Mouse (Mus musculus) intestine, embryonic 14.5 days (tissue): Measurements from ENCODE around the gene Lrfn3. TPM values are rescaled to one million over a fixed set of nuclear protein-coding genes. Genes with fewer than 3 reads are reported as not detected.

Experiments used
- ATAC-seq: fragments of 200-750 bp; cut with Nextera tagmentation; replicated peaks from 2 replicates; pipeline ENCODE4 v1.8.0; 2017; ENCODE audit warnings: low read depth, moderate number of reproducible peaks, moderate TSS enrichment, moderate library complexity; ENCODE audit not compliant: low FRiP score, low TSS enrichment
- DNase-seq: peaks from one replicate; pipeline ENCODE4 v3.0.0-alpha.2; 2018; ENCODE audit warnings: low spot score
- H3K27ac ChIP-seq: fragments of 300-500 bp; sonication (generic); 2 replicates; pipeline ENCODE4 v1.5.1; 2014; ENCODE audit warnings: low read depth, mild to moderate bottlenecking, control low read depth
- H3K27me3 ChIP-seq: fragments of 300-500 bp; sonication (generic); replicated peaks from 2 replicates; pipeline ENCODE4 v1.6.1; 2014; ENCODE audit warnings: low read length, control low read depth; ENCODE audit not compliant: control insufficient read depth, insufficient read depth
- H3K36me3 ChIP-seq: fragments of 300-500 bp; sonication (generic); 2 replicates; pipeline ENCODE4 v1.6.1; 2014; ENCODE audit warnings: low read length, control low read depth; ENCODE audit not compliant: control insufficient read depth, insufficient read depth
- H3K4me1 ChIP-seq: fragments of 300-500 bp; sonication (generic); replicated peaks from 2 replicates; pipeline ENCODE4 v1.6.1; 2014; ENCODE audit warnings: low read length, control low read depth, mixed read lengths; ENCODE audit not compliant: control insufficient read depth, insufficient read depth
- H3K4me2 ChIP-seq: fragments of 300-500 bp; sonication (generic); 2 replicates; pipeline ENCODE4 v1.6.1; 2014; ENCODE audit warnings: low read length
- H3K4me3 ChIP-seq: fragments of 300-500 bp; sonication (generic); 2 replicates; pipeline ENCODE4 v1.5.1; 2014; ENCODE audit warnings: low read depth, low read length, control low read depth, mixed read lengths
- H3K9ac ChIP-seq: fragments of 300-500 bp; sonication (generic); 2 replicates; pipeline ENCODE4 v1.6.1; 2014; ENCODE audit warnings: mild to moderate bottlenecking, low read length
- H3K9me3 ChIP-seq: fragments of 300-500 bp; sonication (generic); 2 replicates; pipeline ENCODE4 v1.6.1; 2016; ENCODE audit warnings: low read length, control low read depth; ENCODE audit not compliant: control insufficient read depth
- WGBS: fragments of 180-500 bp; shearing (Covaris S2); extraction: QIAGEN DNeasy Blood & Tissue Kit; methylation state at CpG from one replicate; pipeline ENCODE4 v1.1.7; 2014; 5-methylcytosine and 5-hydroxymethylcytosine counted together
- polyA plus RNA-seq: library from polyadenylated mRNA; unstranded; fragments of >200 nt; fragmentation: Nextera tagmentation; extraction: Ambion mirVana; gene quantifications from 2 replicates; pipeline ENCODE4 v1.2.1, GENCODE M21; 2014

The Lrfn3 gene
- polyA plus RNA-seq, 1 experiment from 2014 or later: 4.4 TPM

- ATAC-seq (no peak), DNase-seq (no peak)
- peak overlapping the region; percentile 57; the same call in 1 of the 2 replicates for H3K27ac ChIP-seq
- no peak overlapping the region for H3K9ac ChIP-seq
- 48% methylated on average over 7 of the region's 7 CpGs for WGBS
- peak overlapping the region; percentile 20 for H3K4me2 ChIP-seq
- H3K27me3 ChIP-seq: no peaks in the 10 kb centered on the region
- H3K4me3 ChIP-seq: no peak overlapping the region
- H3K36me3 ChIP-seq: peaks cover 16% of the 10 kb centered on the region; the same call in 1 of the 2 replicates
- H3K9me3 ChIP-seq: no peaks in the 10 kb centered on the region
- peaks cover 17% of the 10 kb centered on the region for H3K4me1 ChIP-seq
Observed at GRCm38 (mm10) chr7:30358378-30359186, 4.0 kb downstream of the Lrfn3 start.

GRCm38 (mm10) chr7:30354059-30354458 lies 8.5 kb downstream of the Lrfn3 start:
- 73% methylated on average over 4 of the region's 4 CpGs for WGBS
- Histone ChIP-seq H3K4me3 (no peak overlapping the region), H3K4me1 (no peaks in the 10 kb centered on the region; the same call in 1 of the 2 replicates), H3K9ac (no peak overlapping the region), H3K27ac (no peak overlapping the region), H3K36me3 (peaks cover 12% of the 10 kb centered on the region; the same call in 1 of the 2 replicates), H3K4me2 (no peak overlapping the region), H3K27me3 (0 out of 2 replicates have a peak, but pooled peaks cover 7% of the 10 kb centered on the region), H3K9me3 (no peaks in the 10 kb centered on the region)
- ATAC-seq (no peak), DNase-seq (no peak)

GRCm38 (mm10) chr7:30353279-30353822 lies 9.2 kb downstream of the Lrfn3 start:
- ATAC-seq (no peak; the same call in 1 of the 2 replicates), DNase-seq (peak; percentile 93)
- 22% methylated on average over 6 of the region's 6 CpGs for WGBS
- no peaks in the 10 kb centered on the region for H3K9me3 ChIP-seq
- peaks cover 12% of the 10 kb centered on the region; the same call in 1 of the 2 replicates for H3K36me3 ChIP-seq
- no peak overlapping the region for H3K27ac ChIP-seq
- H3K4me2 ChIP-seq: no peak overlapping the region
- no peaks in the 10 kb centered on the region for H3K4me1 ChIP-seq
- no peak overlapping the region for H3K4me3 ChIP-seq
- no peak overlapping the region for H3K9ac ChIP-seq
- peaks cover 12% of the 10 kb centered on the region for H3K27me3 ChIP-seq

- Histone ChIP-seq H3K4me1 (no peaks in the 10 kb centered on the region), H3K36me3 (no peaks in the 10 kb centered on the region), H3K27ac (no peak overlapping the region), H3K4me3 (no peak overlapping the region), H3K4me2 (no peak overlapping the region), H3K9me3 (no peaks in the 10 kb centered on the region), H3K27me3 (peaks cover 33% of the 10 kb centered on the region), H3K9ac (no peak overlapping the region)
- DNase-seq: peak; percentile 80
- 1% methylated on average over 30 of the region's 30 CpGs for WGBS
- ATAC-seq: peak; percentile 66; the same call in 1 of the 2 replicates
Observed at GRCm38 (mm10) chr7:30347828-30348227, 14.7 kb downstream of the Lrfn3 start.

GRCm38 (mm10) chr7:30346635-30347379 lies 15.8 kb downstream of the Lrfn3 start:
- H3K4me2 ChIP-seq: no peak overlapping the region
- H3K4me1 ChIP-seq: no peaks in the 10 kb centered on the region
- H3K36me3 ChIP-seq: no peaks in the 10 kb centered on the region
- H3K9me3 ChIP-seq: no peaks in the 10 kb centered on the region
- ATAC-seq: no peak
- H3K27me3 ChIP-seq: peaks cover 33% of the 10 kb centered on the region
- H3K9ac ChIP-seq: no peak overlapping the region
- DNase-seq: peak; percentile 92
- H3K4me3 ChIP-seq: no peak overlapping the region
- no peak overlapping the region for H3K27ac ChIP-seq
- 26% methylated on average over 21 of the region's 21 CpGs for WGBS

GRCm38 (mm10) chr7:30339432-30340109 lies 23.0 kb downstream of the Lrfn3 start:
- H3K27ac ChIP-seq: no peak overlapping the region
- no peak overlapping the region for H3K4me3 ChIP-seq
- no peak for ATAC-seq
- H3K27me3 ChIP-seq: peaks cover 18% of the 10 kb centered on the region
- H3K36me3 ChIP-seq: no peaks in the 10 kb centered on the region
- no peaks in the 10 kb centered on the region for H3K4me1 ChIP-seq
- 72% methylated on average over 5 of the region's 5 CpGs for WGBS
- H3K9me3 ChIP-seq: no peaks in the 10 kb centered on the region
- no peak overlapping the region for H3K9ac ChIP-seq
- DNase-seq: no peak
- H3K4me2 ChIP-seq: no peak overlapping the region

- Histone ChIP-seq H3K4me3 (no peak overlapping the region), H3K9ac (no peak overlapping the region), H3K4me1 (peaks cover 5% of the 10 kb centered on the region), H3K4me2 (no peak overlapping the region), H3K36me3 (no peaks in the 10 kb centered on the region), H3K27me3 (peaks cover 27% of the 10 kb centered on the region), H3K9me3 (no peaks in the 10 kb centered on the region), H3K27ac (no peak overlapping the region)
- DNase-seq (peak; percentile 92), ATAC-seq (peak; percentile 45; the same call in 1 of the 2 replicates)
- 4% methylated on average over 9 of the region's 9 CpGs for WGBS
Observed at GRCm38 (mm10) chr7:30336384-30336783, 26.2 kb downstream of the Lrfn3 start.

GRCm38 (mm10) chr7:30335688-30336087 lies 26.9 kb downstream of the Lrfn3 start:
- no peak for ATAC-seq
- 77% methylated on average over 6 of the region's 6 CpGs for WGBS
- no peak overlapping the region for H3K27ac ChIP-seq

More at GRCm38 (mm10) chr7:30335688-30336087, 26.9 kb downstream of the Lrfn3 start:
- Histone ChIP-seq H3K9me3 (no peaks in the 10 kb centered on the region), H3K4me2 (no peak overlapping the region), H3K36me3 (no peaks in the 10 kb centered on the region), H3K4me1 (peaks cover 5% of the 10 kb centered on the region), H3K27me3 (peaks cover 27% of the 10 kb centered on the region), H3K4me3 (no peak overlapping the region), H3K9ac (no peak overlapping the region)
- DNase-seq: no peak
